Mouse (Mus musculus): ENCODE data around the gene Rab11b. TPM values are rescaled to one million over a fixed set of nuclear protein-coding genes. Genes with fewer than 3 reads are reported as not detected.

Rab11b gene
- polyA plus RNA-seq, 1 experiment, result 225 TPM

GRCm38 (mm10) chr17:33718944-33719725 lies 41.2 kb downstream of the Rab11b start:
- Histone ChIP-seq H3K4me1 (ENCODE audit: control insufficient read depth, insufficient read depth, insufficient read length) (peaks cover 4% of the 10 kb centered on the region; the same call in 1 of the 2 replicates), H3K27me3 (ENCODE audit: control insufficient read depth, insufficient read depth, low read length) (no peaks in the 10 kb centered on the region), H3K4me3 (ENCODE audit: extremely low read depth, insufficient read depth, insufficient read length) (no peak overlapping the region; the same call in 1 of the 2 replicates), H3K27ac (ENCODE audit: insufficient read depth, low read length) (no peak overlapping the region), H3K36me3 (ENCODE audit: control insufficient read depth, insufficient read depth, low read length) (no peaks in the 10 kb centered on the region)
- DNase-seq (ENCODE audit: low read depth in 1 of 2, low spot score in 2 of 2), result no peak
- WGBS, result 53% methylated on average over 10 of the region's 10 CpGs
- TF ChIP-seq CTCF (IDR thresholded peaks at IDR 0.05; ENCODE audit: extremely low read depth, insufficient read depth, insufficient read length, insufficient replicate concordance) (no peak), POLR2A (IDR thresholded peaks at IDR 0.05; ENCODE audit: low read depth, low read length) (no peak)

- peak; percentile 90 to 95 for DNase-seq (ENCODE audit: low read depth in 1 of 2, low spot score in 2 of 2)
- H3K4me3 ChIP-seq (ENCODE audit: extremely low read depth, insufficient read depth, insufficient read length), result peak within 1 kb of the TSS; percentile 93
- H3K36me3 ChIP-seq (ENCODE audit: control insufficient read depth, insufficient read depth, low read length), result no peaks in the 10 kb centered on the region
- TF ChIP-seq POLR2A (IDR thresholded peaks at IDR 0.05; ENCODE audit: low read depth, low read length) (peak; percentile 52), CTCF (IDR thresholded peaks at IDR 0.05; ENCODE audit: extremely low read depth, insufficient read depth, insufficient read length, insufficient replicate concordance) (no peak)
- no peaks in the 10 kb centered on the region for H3K27me3 ChIP-seq (ENCODE audit: control insufficient read depth, insufficient read depth, low read length)
- peaks cover 4% of the 10 kb centered on the region; the same call in 1 of the 2 replicates for H3K4me1 ChIP-seq (ENCODE audit: control insufficient read depth, insufficient read depth, insufficient read length)
- peak within 1 kb of the TSS; percentile 15 for H3K27ac ChIP-seq (ENCODE audit: insufficient read depth, low read length)
- WGBS, result under 1% methylated on average over 46 of the region's 46 CpGs
These were observed 41.9 kb downstream of the Rab11b start, which contains the start of gene March2 for GRCm38 (mm10) chr17:33718384-33718881. Gene March2 (minus strand): TSS chr17:33718670.

- H3K27me3 ChIP-seq (ENCODE audit: control insufficient read depth, insufficient read depth, low read length), result no peaks in the 10 kb centered on the region
- DNase-seq (ENCODE audit: low read depth in 1 of 2, low spot score in 2 of 2), result no peak
- H3K4me1 ChIP-seq (ENCODE audit: control insufficient read depth, insufficient read depth, insufficient read length), result peaks cover 4% of the 10 kb centered on the region; the same call in 1 of the 2 replicates
- no peak for TF ChIP-seq CTCF (IDR thresholded peaks at IDR 0.05; ENCODE audit: extremely low read depth, insufficient read depth, insufficient read length, insufficient replicate concordance)
- no peak for TF ChIP-seq POLR2A (IDR thresholded peaks at IDR 0.05; ENCODE audit: low read depth, low read length)
- no peaks in the 10 kb centered on the region for H3K36me3 ChIP-seq (ENCODE audit: control insufficient read depth, insufficient read depth, low read length)
- H3K4me3 ChIP-seq (ENCODE audit: extremely low read depth, insufficient read depth, insufficient read length), result peak overlapping the region; percentile 93
- WGBS, result 8% methylated on average over 8 of the region's 8 CpGs
- H3K27ac ChIP-seq (ENCODE audit: insufficient read depth, low read length), result peak overlapping the region; percentile 15
These were observed 42.3 kb downstream of the Rab11b start for GRCm38 (mm10) chr17:33717982-33718381.

GRCm38 (mm10) chr17:33717246-33717645 lies 43.1 kb downstream of the Rab11b start:
- no peaks in the 10 kb centered on the region for H3K27me3 ChIP-seq (ENCODE audit: control insufficient read depth, insufficient read depth, low read length)
- DNase-seq (ENCODE audit: low read depth in 1 of 2, low spot score in 2 of 2), result no peak
- H3K4me3 ChIP-seq (ENCODE audit: extremely low read depth, insufficient read depth, insufficient read length), result no peak overlapping the region
- H3K36me3 ChIP-seq (ENCODE audit: control insufficient read depth, insufficient read depth, low read length), result no peaks in the 10 kb centered on the region
- TF ChIP-seq CTCF (IDR thresholded peaks at IDR 0.05; ENCODE audit: extremely low read depth, insufficient read depth, insufficient read length, insufficient replicate concordance), result no peak
- TF ChIP-seq POLR2A (IDR thresholded peaks at IDR 0.05; ENCODE audit: low read depth, low read length), result no peak
- peaks cover 4% of the 10 kb centered on the region; the same call in 1 of the 2 replicates for H3K4me1 ChIP-seq (ENCODE audit: control insufficient read depth, insufficient read depth, insufficient read length)
- no peak overlapping the region for H3K27ac ChIP-seq (ENCODE audit: insufficient read depth, low read length)
- 96% methylated on average over 1 of the region's 1 CpGs for WGBS

GRCm38 (mm10) chr17:33714779-33715178 lies 45.6 kb downstream of the Rab11b start:
- no peaks in the 10 kb centered on the region for H3K36me3 ChIP-seq (ENCODE audit: control insufficient read depth, insufficient read depth, low read length)
- TF ChIP-seq CTCF (IDR thresholded peaks at IDR 0.05; ENCODE audit: extremely low read depth, insufficient read depth, insufficient read length, insufficient replicate concordance) (no peak), POLR2A (IDR thresholded peaks at IDR 0.05; ENCODE audit: low read depth, low read length) (no peak)

GRCm38 (mm10) chr17:33713271-33713670 lies 47.1 kb downstream of the Rab11b start:
- no peak overlapping the region for H3K27ac ChIP-seq (ENCODE audit: insufficient read depth, low read length)
- no peak overlapping the region for H3K4me3 ChIP-seq (ENCODE audit: extremely low read depth, insufficient read depth, insufficient read length)
- peaks cover 6% of the 10 kb centered on the region; the same call in 1 of the 2 replicates for H3K4me1 ChIP-seq (ENCODE audit: control insufficient read depth, insufficient read depth, insufficient read length)
- peaks cover 4% of the 10 kb centered on the region; the same call in 1 of the 2 replicates for H3K36me3 ChIP-seq (ENCODE audit: control insufficient read depth, insufficient read depth, low read length)
- TF ChIP-seq CTCF (IDR thresholded peaks at IDR 0.05; ENCODE audit: extremely low read depth, insufficient read depth, insufficient read length, insufficient replicate concordance) (no peak), POLR2A (IDR thresholded peaks at IDR 0.05; ENCODE audit: low read depth, low read length) (no peak)
- H3K27me3 ChIP-seq (ENCODE audit: control insufficient read depth, insufficient read depth, low read length), result no peaks in the 10 kb centered on the region
- DNase-seq (ENCODE audit: low read depth in 1 of 2, low spot score in 2 of 2), result no peak
- WGBS, result 67% methylated on average over 5 of the region's 5 CpGs

More at GRCm38 (mm10) chr17:33714779-33715178, 45.6 kb downstream of the Rab11b start:
- WGBS, result 85% methylated on average over 1 of the region's 1 CpGs
- Histone ChIP-seq H3K4me3 (ENCODE audit: extremely low read depth, insufficient read depth, insufficient read length) (no peak overlapping the region), H3K4me1 (ENCODE audit: control insufficient read depth, insufficient read depth, insufficient read length) (peaks cover 6% of the 10 kb centered on the region; the same call in 1 of the 2 replicates), H3K27me3 (ENCODE audit: control insufficient read depth, insufficient read depth, low read length) (no peaks in the 10 kb centered on the region), H3K27ac (ENCODE audit: insufficient read depth, low read length) (no peak overlapping the region)
- DNase-seq (ENCODE audit: low read depth in 1 of 2, low spot score in 2 of 2), result no peak
